Mouse (Mus musculus) erythroblast, embryonic 14.5 days (primary cell): ENCODE results near the gene Nudt1.

Experiments used
- GATA1 ChIP-seq: IDR thresholded peaks from 2 replicates; pipeline ENCODE4 v1.6.1; 2012; ENCODE audit warnings: low read length, inconsistent platforms, mixed read lengths
- TAL1 ChIP-seq: IDR thresholded peaks from 3 replicates; pipeline ENCODE4 v1.6.1; 2012; ENCODE audit warnings: low read length, inconsistent platforms, mixed read lengths

DNA sequence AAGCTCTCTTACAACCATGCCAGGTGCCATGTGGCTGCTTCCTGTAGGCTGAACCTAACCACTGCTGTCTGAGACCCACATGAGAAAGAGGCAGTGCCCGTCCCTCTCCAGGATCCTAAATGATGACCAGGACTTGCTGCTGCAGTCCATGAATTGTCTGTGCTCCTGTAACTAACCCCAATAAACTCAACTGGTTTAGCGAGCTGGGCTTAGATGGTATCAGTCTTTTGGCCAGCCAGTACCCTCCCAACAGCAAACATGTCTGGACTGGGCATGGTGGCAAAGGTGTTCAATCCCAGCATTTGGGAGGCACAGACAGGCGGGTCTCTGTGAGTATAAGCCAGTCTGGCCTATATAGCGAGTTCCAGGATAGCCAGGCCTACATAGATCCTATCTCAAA, 47.5 kb downstream of the Nudt1 start:
- TF ChIP-seq GATA1, result no peak
- no peak for TF ChIP-seq TAL1
